Mouse (Mus musculus) lung, embryonic 15.5 days (tissue): ENCODE results near the gene Cntnap1. TPM values are rescaled to one million over a fixed set of nuclear protein-coding genes. Genes with fewer than 3 reads are reported as not detected.

Experiments
- ATAC-seq: fragments of 200-750 bp; cut with Nextera tagmentation; 2 replicates; pipeline ENCODE4 v1.8.0; 2017; ENCODE audit warnings: moderate number of reproducible peaks, borderline replicate concordance; ENCODE audit not compliant: low FRiP score, low TSS enrichment; ENCODE audit errors: extremely low read depth
- H3K27ac ChIP-seq: fragments of 300-500 bp; sonication (generic); 2 replicates; pipeline ENCODE4 v1.5.1; 2015; ENCODE audit warnings: moderate library complexity, mild to moderate bottlenecking, inconsistent platforms
- H3K27me3 ChIP-seq: fragments of 300-500 bp; sonication (generic); 2 replicates; pipeline ENCODE4 v1.6.1; 2015; ENCODE audit warnings: inconsistent platforms
- H3K36me3 ChIP-seq: fragments of 300-500 bp; sonication (generic); 2 replicates; pipeline ENCODE4 v1.6.1; 2015; ENCODE audit warnings: inconsistent platforms
- H3K4me1 ChIP-seq: fragments of 300-500 bp; sonication (generic); 2 replicates; pipeline ENCODE4 v1.6.1; 2015; ENCODE audit warnings: inconsistent platforms
- H3K4me2 ChIP-seq: fragments of 300-500 bp; sonication (generic); 2 replicates; pipeline ENCODE4 v1.6.1; 2015; ENCODE audit warnings: inconsistent platforms, mild to moderate bottlenecking, moderate library complexity
- H3K4me3 ChIP-seq: fragments of 300-500 bp; sonication (generic); 2 replicates; pipeline ENCODE4 v1.5.1; 2015; ENCODE audit warnings: mild to moderate bottlenecking, inconsistent platforms
- H3K9ac ChIP-seq: fragments of 300-500 bp; sonication (generic); 2 replicates; pipeline ENCODE4 v1.6.1; 2015; ENCODE audit warnings: inconsistent platforms
- H3K9me3 ChIP-seq: fragments of 300-500 bp; sonication (generic); 2 replicates; pipeline ENCODE4 v1.6.1; 2016; ENCODE audit warnings: inconsistent platforms
- WGBS: fragments of 180-500 bp; shearing (Covaris S2); methylation state at CpG from one replicate; pipeline ENCODE4 v1.1.7; 2015; 5-methylcytosine and 5-hydroxymethylcytosine counted together
- polyA plus RNA-seq: library from polyadenylated mRNA; unstranded; fragments of >200 nt; fragmentation: Nextera tagmentation; extraction: Ambion mirVana; gene quantifications from 2 replicates; pipeline ENCODE4 v1.2.1, GENCODE M21; 2015

Gene Cntnap1
- polyA plus RNA-seq, 1 experiment from 2014 or later = 1.4 TPM

DNA sequence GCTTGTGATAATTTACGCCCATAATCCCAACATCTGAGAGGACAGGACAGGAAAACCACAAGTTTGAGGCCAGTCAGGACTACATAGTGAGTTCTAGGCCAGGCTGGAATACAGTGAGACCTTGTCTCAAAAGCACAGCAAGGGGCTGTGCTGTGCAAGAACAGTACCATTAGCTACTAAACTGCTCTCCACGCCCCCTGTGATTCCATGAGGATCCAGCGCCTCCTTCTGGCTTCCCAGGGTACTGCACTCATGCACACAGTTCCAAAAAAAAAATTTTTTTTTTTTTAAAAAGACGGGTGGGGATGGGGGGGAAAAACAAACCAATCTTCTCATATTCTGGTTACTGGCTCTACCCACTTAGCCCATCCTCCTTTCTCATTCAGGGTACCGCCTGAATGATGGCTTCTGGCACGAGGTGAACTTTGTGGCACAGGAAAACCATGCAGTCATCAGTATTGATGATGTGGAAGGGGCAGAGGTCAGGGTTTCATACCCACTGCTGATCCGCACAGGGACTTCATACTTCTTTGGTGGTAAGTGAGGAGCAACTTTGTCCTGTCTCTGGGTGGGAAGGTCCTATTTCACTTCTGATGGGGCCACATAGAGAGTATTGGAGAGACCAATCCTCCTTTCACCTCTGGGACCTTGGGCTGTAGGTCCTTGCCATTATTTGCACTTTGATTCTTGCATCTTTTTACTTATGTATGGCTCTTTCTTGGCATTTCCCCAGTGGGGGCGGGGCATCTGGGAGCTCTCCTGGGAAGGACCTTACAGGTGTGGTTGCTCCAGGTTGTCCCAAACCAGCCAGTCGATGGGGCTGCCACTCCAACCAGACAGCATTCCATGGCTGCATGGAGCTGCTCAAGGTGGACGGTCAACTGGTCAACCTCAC lies 10.8 kb downstream of the Cntnap1 start:
- Histone ChIP-seq H3K4me3 (no peak overlapping the region), H3K27ac (no peak overlapping the region), H3K9ac (no peak overlapping the region), H3K36me3 (no peaks in the 10 kb centered on the region), H3K4me2 (no peak overlapping the region), H3K9me3 (no peaks in the 10 kb centered on the region), H3K27me3 (peaks cover 32% of the 10 kb centered on the region), H3K4me1 (peaks cover 14% of the 10 kb centered on the region)
- ATAC-seq = no peak
- WGBS = 35% methylated on average over 10 of the region's 10 CpGs

DNA sequence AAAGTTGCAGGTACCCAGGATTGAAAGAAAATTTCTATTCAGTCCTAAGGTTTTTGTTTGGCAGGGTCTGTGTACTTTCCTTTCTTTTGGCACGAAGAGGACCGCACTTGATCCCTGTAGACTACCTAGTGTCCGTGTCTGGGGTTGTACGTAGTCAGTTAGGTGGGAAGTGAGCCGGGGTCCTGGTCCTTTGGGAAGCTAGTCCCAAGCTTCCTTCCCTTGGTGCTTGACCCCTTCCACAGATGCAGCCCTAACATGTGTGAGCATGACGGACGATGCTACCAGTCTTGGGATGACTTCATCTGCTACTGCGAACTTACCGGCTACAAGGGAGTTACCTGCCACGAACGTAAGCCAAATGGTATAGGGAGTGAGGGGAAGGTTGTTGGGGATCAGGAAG lies 11.6 kb downstream of the Cntnap1 start:
- H3K9me3 ChIP-seq = no peaks in the 10 kb centered on the region
- no peak overlapping the region for H3K4me2 ChIP-seq
- H3K27ac ChIP-seq = no peak overlapping the region
- no peak for ATAC-seq
- no peak overlapping the region for H3K4me3 ChIP-seq
- no peaks in the 10 kb centered on the region for H3K36me3 ChIP-seq
- peaks cover 5% of the 10 kb centered on the region; the same call in 1 of the 2 replicates for H3K4me1 ChIP-seq
- H3K27me3 ChIP-seq = peaks cover 24% of the 10 kb centered on the region
- no peak overlapping the region for H3K9ac ChIP-seq
- WGBS = 90% methylated on average over 11 of the region's 11 CpGs

DNA sequence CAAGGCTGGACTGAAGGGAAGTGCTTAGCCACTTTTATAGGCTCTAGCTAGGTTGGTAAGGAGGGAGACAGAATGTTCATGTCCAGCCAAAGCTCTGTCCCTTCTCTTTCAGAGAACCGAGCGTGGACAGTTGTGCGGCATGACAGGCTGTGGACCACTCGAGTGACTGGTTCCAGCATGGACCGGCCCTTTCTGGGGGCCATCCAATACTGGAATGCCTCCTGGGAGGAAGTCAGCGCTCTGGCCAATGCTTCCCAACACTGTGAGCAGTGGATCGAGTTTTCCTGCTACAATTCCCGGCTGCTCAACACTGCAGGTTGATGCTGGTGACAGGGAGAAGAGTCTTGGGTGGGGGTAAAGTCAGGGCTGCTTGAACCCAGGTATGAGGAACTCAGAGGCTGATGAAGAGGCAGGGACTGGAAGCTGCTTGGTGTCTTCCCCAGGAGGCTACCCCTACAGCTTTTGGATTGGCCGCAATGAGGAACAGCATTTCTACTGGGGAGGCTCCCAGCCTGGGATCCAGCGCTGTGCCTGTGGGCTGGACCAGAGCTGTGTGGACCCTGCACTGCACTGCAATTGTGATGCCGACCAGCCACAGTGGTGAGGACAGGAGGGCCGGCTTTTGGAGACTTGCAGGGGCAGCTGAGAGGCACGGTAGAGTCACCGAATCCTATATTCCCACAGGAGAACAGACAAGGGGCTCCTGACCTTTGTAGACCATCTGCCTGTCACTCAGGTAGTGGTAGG lies 12.6 kb downstream of the Cntnap1 start:
- Histone ChIP-seq H3K4me2 (no peak overlapping the region), H3K4me3 (no peak overlapping the region), H3K27me3 (peaks cover 14% of the 10 kb centered on the region), H3K27ac (no peak overlapping the region), H3K4me1 (0 out of 2 replicates have a peak, but pooled peaks cover 3% of the 10 kb centered on the region), H3K9ac (no peak overlapping the region), H3K9me3 (no peaks in the 10 kb centered on the region), H3K36me3 (no peaks in the 10 kb centered on the region)
- WGBS = 71% methylated on average over 14 of the region's 14 CpGs
- ATAC-seq = no peak

DNA sequence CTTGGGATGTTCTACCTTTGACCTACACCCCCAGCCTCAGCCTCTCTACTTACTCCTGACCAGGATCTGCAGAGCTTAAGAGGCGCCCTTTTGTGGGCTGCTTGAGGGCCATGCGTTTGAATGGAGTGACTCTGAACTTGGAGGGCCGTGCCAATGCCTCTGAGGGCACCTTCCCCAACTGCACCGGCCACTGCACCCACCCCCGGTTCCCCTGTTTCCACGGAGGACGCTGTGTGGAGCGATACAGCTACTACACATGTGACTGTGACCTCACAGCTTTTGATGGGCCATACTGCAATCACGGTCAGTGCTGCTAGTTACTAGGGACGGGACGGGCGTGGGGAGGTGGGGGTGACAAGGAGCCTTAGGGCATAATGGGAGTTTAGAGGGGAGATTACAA lies 14.7 kb downstream of the Cntnap1 start:
- WGBS = 85% methylated on average over 12 of the region's 12 CpGs
- no peak overlapping the region for H3K4me3 ChIP-seq
- no peak overlapping the region for H3K9ac ChIP-seq
- no peak overlapping the region for H3K4me2 ChIP-seq
- H3K9me3 ChIP-seq = no peaks in the 10 kb centered on the region
- H3K36me3 ChIP-seq = no peaks in the 10 kb centered on the region
- H3K27ac ChIP-seq = no peak overlapping the region
- no peak for ATAC-seq
- H3K4me1 ChIP-seq = peaks cover 19% of the 10 kb centered on the region
- H3K27me3 ChIP-seq = peaks cover 5% of the 10 kb centered on the region

DNA sequence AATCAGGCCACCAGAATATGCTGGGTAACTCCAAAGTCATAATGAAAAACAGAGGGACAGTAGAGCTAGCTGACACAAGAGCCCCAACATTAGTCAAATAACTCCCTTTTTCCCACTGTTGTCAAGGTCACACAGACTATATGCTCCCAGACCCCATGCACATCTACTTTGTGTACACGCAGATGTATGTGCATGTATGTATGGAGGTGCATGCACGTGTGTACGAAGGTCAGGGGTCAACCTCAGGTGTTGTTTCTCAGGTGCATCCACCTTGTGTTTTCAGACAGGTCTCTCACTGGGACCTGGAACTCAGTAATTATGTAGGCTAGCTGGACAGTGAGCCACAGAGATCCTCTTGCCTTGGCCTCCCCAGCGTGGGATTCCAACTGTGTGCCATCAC lies 15.1 kb downstream of the Cntnap1 start:
- Histone ChIP-seq H3K27me3 (peaks cover 2% of the 10 kb centered on the region), H3K9me3 (no peaks in the 10 kb centered on the region), H3K9ac (no peak overlapping the region), H3K4me2 (no peak overlapping the region), H3K27ac (no peak overlapping the region), H3K4me3 (no peak overlapping the region), H3K4me1 (peaks cover 23% of the 10 kb centered on the region), H3K36me3 (no peaks in the 10 kb centered on the region)
- WGBS = 87% methylated on average over 4 of the region's 4 CpGs
- ATAC-seq = no peak

DNA sequence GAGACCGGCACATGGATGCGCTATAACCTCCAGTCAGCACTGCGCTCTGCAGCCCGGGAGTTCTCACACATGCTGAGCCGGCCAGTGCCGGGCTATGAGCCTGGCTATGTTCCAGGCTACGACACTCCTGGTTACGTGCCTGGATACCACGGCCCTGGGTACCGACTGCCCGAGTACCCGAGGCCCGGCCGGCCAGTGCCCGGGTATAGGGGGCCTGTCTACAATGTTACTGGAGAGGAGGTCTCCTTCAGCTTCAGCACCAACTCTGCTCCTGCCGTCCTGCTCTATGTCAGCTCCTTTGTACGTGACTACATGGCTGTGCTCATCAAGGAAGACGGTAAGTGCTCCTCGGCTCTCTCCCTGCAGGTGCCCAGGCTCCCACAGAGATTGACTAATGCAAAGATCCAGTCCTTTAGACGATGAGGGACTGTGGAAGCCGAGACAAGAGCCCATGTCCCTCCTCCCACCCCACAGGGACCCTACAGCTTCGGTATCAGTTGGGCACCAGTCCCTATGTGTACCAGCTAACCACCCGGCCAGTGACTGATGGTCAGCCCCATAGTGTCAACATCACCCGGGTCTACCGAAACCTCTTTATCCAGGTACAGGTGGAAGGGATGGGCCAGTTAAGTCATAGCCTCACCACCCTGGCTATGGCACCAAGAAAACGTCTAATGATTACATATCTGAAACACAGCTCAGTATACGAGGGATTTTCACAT lies 16.4 kb downstream of the Cntnap1 start:
- 83% methylated on average over 27 of the region's 27 CpGs for WGBS

DNA sequence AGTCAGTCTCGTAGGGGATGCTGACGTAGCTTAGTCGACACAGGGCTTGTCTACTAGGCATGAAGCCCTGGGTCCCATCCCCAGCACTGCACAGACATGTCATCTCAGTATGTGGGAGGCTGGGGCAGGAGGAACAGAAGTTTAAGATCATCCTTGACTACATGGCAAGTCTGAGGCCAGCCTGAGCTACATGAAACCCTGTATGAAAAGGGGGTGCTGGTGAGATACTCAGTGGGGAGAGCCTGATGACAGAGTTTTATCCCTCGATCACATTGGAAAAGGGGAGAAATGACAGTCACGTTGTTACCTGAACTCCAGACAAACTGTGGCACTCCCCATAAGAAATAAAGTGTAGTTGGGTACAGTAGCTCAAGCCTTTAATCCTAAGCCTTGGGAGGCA lies 17.2 kb downstream of the Cntnap1 start:
- ATAC-seq = no peak
- Histone ChIP-seq H3K27ac (no peak overlapping the region), H3K36me3 (no peaks in the 10 kb centered on the region), H3K4me1 (peaks cover 38% of the 10 kb centered on the region), H3K4me3 (no peak overlapping the region), H3K4me2 (no peak overlapping the region), H3K9ac (no peak overlapping the region), H3K27me3 (no peaks in the 10 kb centered on the region), H3K9me3 (no peaks in the 10 kb centered on the region)
- WGBS = 91% methylated on average over 5 of the region's 5 CpGs

More for the DNA sequence above, 16.4 kb downstream of the Cntnap1 start:
- Histone ChIP-seq H3K9ac (no peak overlapping the region), H3K4me1 (peaks cover 33% of the 10 kb centered on the region), H3K4me3 (no peak overlapping the region), H3K4me2 (no peak overlapping the region), H3K9me3 (no peaks in the 10 kb centered on the region), H3K27ac (no peak overlapping the region), H3K36me3 (no peaks in the 10 kb centered on the region), H3K27me3 (no peaks in the 10 kb centered on the region)
- ATAC-seq = no peak

DNA sequence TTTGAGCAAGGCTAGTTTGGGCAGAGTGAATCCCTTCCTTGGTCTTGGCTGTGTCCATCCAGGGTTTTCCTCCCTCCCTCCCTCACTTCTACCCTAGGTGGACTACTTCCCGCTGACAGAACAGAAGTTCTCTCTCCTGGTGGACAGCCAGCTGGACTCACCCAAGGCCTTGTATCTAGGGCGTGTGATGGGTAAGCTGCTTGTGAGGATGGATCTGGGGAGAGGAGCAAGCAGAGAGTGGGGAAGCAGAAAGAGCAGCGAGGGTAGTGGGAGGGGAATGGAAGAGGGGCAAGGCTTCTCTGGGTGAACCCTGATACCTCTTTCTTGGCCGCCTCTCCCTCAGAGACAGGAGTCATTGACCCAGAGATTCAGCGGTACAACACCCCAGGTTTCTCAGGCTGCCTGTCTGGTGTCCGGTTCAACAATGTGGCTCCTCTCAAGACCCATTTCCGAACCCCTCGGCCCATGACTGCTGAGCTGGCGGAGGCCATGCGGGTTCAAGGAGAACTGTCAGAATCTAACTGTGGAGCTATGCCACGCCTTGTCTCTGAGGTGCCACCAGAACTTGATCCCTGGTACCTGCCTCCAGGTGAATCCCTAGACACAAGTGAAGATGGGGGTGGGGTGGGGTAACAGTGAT lies 18.0 kb downstream of the Cntnap1 start:
- Histone ChIP-seq H3K9me3 (no peaks in the 10 kb centered on the region), H3K4me3 (no peak overlapping the region), H3K27me3 (no peaks in the 10 kb centered on the region), H3K4me1 (peaks cover 38% of the 10 kb centered on the region), H3K4me2 (no peak overlapping the region), H3K36me3 (0 out of 2 replicates have a peak, but pooled peaks cover 3% of the 10 kb centered on the region), H3K27ac (peak overlapping the region; percentile 97), H3K9ac (no peak overlapping the region)
- 73% methylated on average over 11 of the region's 11 CpGs for WGBS
- no peak for ATAC-seq

DNA sequence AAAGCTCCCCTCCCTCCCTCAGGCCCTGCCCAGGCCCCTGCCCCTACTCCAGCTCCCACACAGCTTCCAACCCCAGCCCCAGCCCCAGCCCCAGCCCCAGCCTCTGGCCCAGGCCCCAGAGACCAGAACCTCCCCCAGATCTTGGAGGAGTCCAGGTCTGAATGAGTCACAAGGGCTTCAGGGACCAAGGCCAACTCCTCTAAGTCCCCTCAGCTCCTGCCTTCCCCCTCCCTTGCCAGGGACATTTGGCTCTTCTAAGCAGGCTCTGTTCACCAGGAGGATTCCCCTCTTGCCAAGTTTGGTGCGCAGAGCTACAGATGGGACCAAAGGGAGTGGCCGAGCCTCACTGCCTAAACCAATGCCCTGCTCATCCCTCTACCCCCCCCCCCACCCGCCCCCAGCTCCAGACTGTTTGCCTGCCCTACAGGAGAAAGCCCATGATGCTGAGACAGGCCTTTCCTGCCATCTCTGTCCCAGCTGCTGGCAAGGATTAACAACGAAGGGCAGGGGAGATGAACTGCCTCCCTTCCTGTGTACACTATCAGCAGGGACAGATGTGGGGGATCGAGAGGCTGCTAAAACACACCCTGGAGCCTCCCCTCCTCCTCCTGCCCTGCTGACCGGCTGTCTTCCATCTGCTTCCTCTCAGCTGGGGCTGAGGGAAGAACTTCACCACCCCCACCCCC lies 19.3 kb downstream of the Cntnap1 start:
- Histone ChIP-seq H3K9ac (no peak overlapping the region), H3K4me2 (no peak overlapping the region), H3K27me3 (no peaks in the 10 kb centered on the region), H3K4me3 (no peak overlapping the region), H3K9me3 (no peaks in the 10 kb centered on the region), H3K36me3 (0 out of 2 replicates have a peak, but pooled peaks cover 8% of the 10 kb centered on the region), H3K4me1 (peaks cover 38% of the 10 kb centered on the region), H3K27ac (peak overlapping the region; percentile 97)
- WGBS = 3% methylated on average over 6 of the region's 6 CpGs
- ATAC-seq = peak; percentile 89

DNA sequence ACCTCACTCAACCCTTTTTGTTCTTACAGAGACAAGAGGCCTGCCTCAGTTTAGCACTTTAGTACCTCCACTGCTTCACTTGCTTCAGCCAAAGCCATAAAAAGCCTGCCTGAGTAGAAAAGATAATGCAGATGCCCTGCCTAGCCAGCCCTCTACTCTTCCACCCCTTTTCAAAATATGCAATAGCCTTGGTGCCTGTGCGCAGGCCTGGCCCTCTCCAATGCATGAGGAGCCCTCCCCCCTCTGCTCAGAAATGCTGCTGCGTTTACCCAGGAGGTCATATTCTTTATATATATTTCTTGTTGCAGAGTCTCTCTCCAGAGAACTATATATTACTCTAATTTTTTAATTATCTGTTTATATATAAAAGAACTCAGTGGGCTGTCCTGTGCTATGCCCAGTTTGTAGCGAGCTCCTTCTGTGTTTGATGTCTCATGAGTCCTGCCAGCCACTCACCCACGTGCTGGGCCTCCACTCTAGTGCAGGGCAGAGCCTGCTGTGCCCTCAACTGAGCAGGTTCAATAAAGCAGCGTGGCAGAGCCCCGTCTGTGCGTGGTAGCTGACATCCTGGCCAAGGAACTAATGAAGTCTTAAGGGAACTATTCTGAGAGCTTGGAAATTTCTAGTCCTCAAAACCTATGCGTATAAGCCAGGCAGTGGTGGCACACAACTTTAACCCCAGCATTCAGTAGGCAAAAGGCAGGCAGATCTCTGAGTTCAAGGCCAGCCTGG lies 20.0 kb downstream of the Cntnap1 start:
- Histone ChIP-seq H3K9me3 (no peaks in the 10 kb centered on the region), H3K4me2 (no peak overlapping the region), H3K4me3 (no peak overlapping the region), H3K27me3 (no peaks in the 10 kb centered on the region), H3K36me3 (0 out of 2 replicates have a peak, but pooled peaks cover 9% of the 10 kb centered on the region), H3K27ac (peak overlapping the region; percentile 97), H3K4me1 (peaks cover 38% of the 10 kb centered on the region), H3K9ac (peak overlapping the region; percentile 21; the same call in 1 of the 2 replicates)
- ATAC-seq = peak; percentile 13; the same call in 1 of the 2 replicates
- WGBS = 32% methylated on average over 8 of the region's 8 CpGs
